Comparison of ENCODE assay signal across 13 mouse cellular contexts in the genomic region with DNA sequence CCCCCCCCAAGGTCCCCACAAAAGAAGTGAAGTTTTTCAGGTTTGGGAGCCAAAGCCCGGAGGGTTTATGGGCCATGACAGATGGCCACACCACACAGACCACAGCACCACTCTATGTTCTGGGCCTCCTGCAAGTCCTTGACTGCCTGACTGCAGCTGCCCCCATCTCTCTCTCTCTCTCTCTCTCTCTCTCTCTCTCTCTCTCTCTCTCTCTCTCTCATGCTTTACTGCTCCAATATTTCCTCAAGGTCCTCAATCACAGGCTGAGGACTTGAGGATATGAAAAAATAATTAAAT.
DNase-seq lines count a peak whose midpoint lies in the region; ATAC-seq and TF ChIP-seq lines count a peak whose summit lies in the region.
"Had no signal": no experiment of that assay in that cellular context is flagged by ENCODE, and none has a peak within 500 bp of the region (broad histone marks: within the 10 kb centered on the region; RNA-seq: fewer than 3 reads in every experiment).

No protein-coding gene starts in this region.

- peak overlapping the region; percentile 22; the same call in 1 of the 2 replicates for H3K4me2 ChIP-seq in kidney, embryonic 15.5 days
- no peak overlapping the region for H3K4me2 ChIP-seq in neural tube, embryonic 13.5 days
- no peak overlapping the region for H3K4me2 ChIP-seq in neural tube, embryonic 15.5 days
- H3K4me2 ChIP-seq in forebrain, embryonic 16.5 days (ENCODE audit: low read length): no peak overlapping the region
- H3K4me2 ChIP-seq: limb, embryonic 13.5 days had no signal

- peak; percentile 73 for ATAC-seq in kidney, embryonic 15.5 days (replicated peaks; ENCODE audit: low FRiP score)
- ATAC-seq in neural tube, embryonic 13.5 days (ENCODE audit: low read depth): 0 out of 2 replicates have a peak, but pooled peaks have one; percentile 54
- no peak for ATAC-seq in neural tube, embryonic 15.5 days (ENCODE audit: low FRiP score)
- peak; percentile 53 for ATAC-seq in forebrain, embryonic 16.5 days

- no peak overlapping the region for H3K4me3 ChIP-seq in kidney, embryonic 15.5 days (replicated peaks)
- H3K4me3 ChIP-seq in neural tube, embryonic 13.5 days: no peak overlapping the region
- H3K4me3 ChIP-seq in neural tube, embryonic 15.5 days (replicated peaks): no peak overlapping the region
- H3K4me3 ChIP-seq in forebrain, embryonic 16.5 days (replicated peaks; ENCODE audit: low read length): no peak overlapping the region
- H3K4me3 ChIP-seq in cerebellum, adult 2 months (replicated peaks; ENCODE audit: insufficient read depth, low read depth, low read length): no peak overlapping the region
- H3K4me3 ChIP-seq: limb, embryonic 13.5 days had no signal

- no peak for DNase-seq in kidney, adult 11 months
- DNase-seq in thymus, postnatal 10 days (ENCODE audit: low spot score in 2 of 2): no peak
- no peak for DNase-seq in cerebellum, adult 2 months
- DNase-seq: adrenal gland, postnatal 36 days; gastrocnemius, postnatal 25 days; heart, postnatal 10 days; kidney, postnatal 25 days had no signal

- TF ChIP-seq CTCF in cerebellum, adult 2 months (IDR thresholded peaks at IDR 0.05; ENCODE audit: borderline replicate concordance, insufficient read depth, low read depth, low read length): no peak

- H3K4me1 ChIP-seq in kidney, embryonic 15.5 days: peaks cover 41% of the 10 kb centered on the region
- peaks cover 26% of the 10 kb centered on the region for H3K4me1 ChIP-seq in neural tube, embryonic 13.5 days (replicated peaks)
- H3K4me1 ChIP-seq in neural tube, embryonic 15.5 days: peaks cover 14% of the 10 kb centered on the region
- H3K4me1 ChIP-seq in forebrain, embryonic 16.5 days (replicated peaks; ENCODE audit: control insufficient read depth, insufficient read depth, low read length): peaks cover 13% of the 10 kb centered on the region
- H3K4me1 ChIP-seq in cerebellum, adult 2 months (ENCODE audit: control insufficient read depth, insufficient read depth, low read length): no peaks in the 10 kb centered on the region; the same call in none of the 2 replicates

- H3K36me3 ChIP-seq in kidney, embryonic 15.5 days: no peaks in the 10 kb centered on the region
- H3K36me3 ChIP-seq in neural tube, embryonic 13.5 days: no peaks in the 10 kb centered on the region
- H3K36me3 ChIP-seq in neural tube, embryonic 15.5 days: no peaks in the 10 kb centered on the region
- no peaks in the 10 kb centered on the region for H3K36me3 ChIP-seq in forebrain, embryonic 16.5 days (ENCODE audit: control insufficient read depth, insufficient read depth)
- H3K36me3 ChIP-seq: limb, embryonic 13.5 days had no signal

- peak overlapping the region; percentile 86 for H3K27ac ChIP-seq in kidney, embryonic 15.5 days
- H3K27ac ChIP-seq in neural tube, embryonic 13.5 days (replicated peaks): no peak overlapping the region
- no peak overlapping the region for H3K27ac ChIP-seq in neural tube, embryonic 15.5 days (replicated peaks)
- H3K27ac ChIP-seq in forebrain, embryonic 16.5 days (ENCODE audit: low read length): no peak overlapping the region
- no peak overlapping the region for H3K27ac ChIP-seq in cerebellum, adult 2 months (ENCODE audit: insufficient read depth, low read length)
- H3K27ac ChIP-seq: limb, embryonic 13.5 days; liver, embryonic 14.5 days had no signal

- H3K27me3 ChIP-seq in kidney, embryonic 15.5 days: no peaks in the 10 kb centered on the region
- no peaks in the 10 kb centered on the region for H3K27me3 ChIP-seq in neural tube, embryonic 13.5 days
- H3K27me3 ChIP-seq in neural tube, embryonic 15.5 days (replicated peaks): no peaks in the 10 kb centered on the region
- no peaks in the 10 kb centered on the region for H3K27me3 ChIP-seq in forebrain, embryonic 16.5 days (replicated peaks; ENCODE audit: control insufficient read depth, insufficient read depth, low read length)
- no peaks in the 10 kb centered on the region for H3K27me3 ChIP-seq in cerebellum, adult 2 months (ENCODE audit: control insufficient read depth, insufficient read depth, low read length)
- H3K27me3 ChIP-seq: limb, embryonic 13.5 days had no signal

- no peak for TF ChIP-seq POLR2A in cerebellum, adult 2 months (IDR thresholded peaks at IDR 0.05; ENCODE audit: borderline replicate concordance, insufficient read depth, low read length)

- no peak overlapping the region for H3K9ac ChIP-seq in kidney, embryonic 15.5 days
- H3K9ac ChIP-seq in neural tube, embryonic 13.5 days: no peak overlapping the region
- H3K9ac ChIP-seq in neural tube, embryonic 15.5 days (replicated peaks): no peak overlapping the region
- H3K9ac ChIP-seq in forebrain, embryonic 16.5 days (replicated peaks; ENCODE audit: low read depth, low read length): no peak overlapping the region
- H3K9ac ChIP-seq: limb, embryonic 13.5 days; liver, embryonic 14.5 days had no signal

- 21% methylated on average over 1 of the region's 1 CpGs for WGBS in kidney, embryonic 15.5 days
- WGBS in neural tube, embryonic 13.5 days: 9% methylated on average over 1 of the region's 1 CpGs
- 15% methylated on average over 1 of the region's 1 CpGs for WGBS in neural tube, embryonic 15.5 days
- 44% methylated on average over 1 of the region's 1 CpGs for WGBS in forebrain, embryonic 16.5 days
- 32% methylated on average over 1 of the region's 1 CpGs for WGBS in cerebellum, adult 2 months

- no peaks in the 10 kb centered on the region for H3K9me3 ChIP-seq in kidney, embryonic 15.5 days (replicated peaks)
- no peaks in the 10 kb centered on the region for H3K9me3 ChIP-seq in neural tube, embryonic 13.5 days
- H3K9me3 ChIP-seq in neural tube, embryonic 15.5 days (replicated peaks): no peaks in the 10 kb centered on the region
- no peaks in the 10 kb centered on the region for H3K9me3 ChIP-seq in forebrain, embryonic 16.5 days (ENCODE audit: control insufficient read depth, low read length)
- H3K9me3 ChIP-seq: limb, embryonic 13.5 days had no signal
